Mouse (Mus musculus) skeletal muscle tissue, adult 2 months (tissue): Measurements from ENCODE around the gene Nob1.

ENCODE experiments used
- DNase-seq: peaks from one replicate; pipeline ENCODE4 v3.0.0-alpha.2; 2012; ENCODE audit warnings: low read depth, low spot score

Gene Nob1

DNA sequence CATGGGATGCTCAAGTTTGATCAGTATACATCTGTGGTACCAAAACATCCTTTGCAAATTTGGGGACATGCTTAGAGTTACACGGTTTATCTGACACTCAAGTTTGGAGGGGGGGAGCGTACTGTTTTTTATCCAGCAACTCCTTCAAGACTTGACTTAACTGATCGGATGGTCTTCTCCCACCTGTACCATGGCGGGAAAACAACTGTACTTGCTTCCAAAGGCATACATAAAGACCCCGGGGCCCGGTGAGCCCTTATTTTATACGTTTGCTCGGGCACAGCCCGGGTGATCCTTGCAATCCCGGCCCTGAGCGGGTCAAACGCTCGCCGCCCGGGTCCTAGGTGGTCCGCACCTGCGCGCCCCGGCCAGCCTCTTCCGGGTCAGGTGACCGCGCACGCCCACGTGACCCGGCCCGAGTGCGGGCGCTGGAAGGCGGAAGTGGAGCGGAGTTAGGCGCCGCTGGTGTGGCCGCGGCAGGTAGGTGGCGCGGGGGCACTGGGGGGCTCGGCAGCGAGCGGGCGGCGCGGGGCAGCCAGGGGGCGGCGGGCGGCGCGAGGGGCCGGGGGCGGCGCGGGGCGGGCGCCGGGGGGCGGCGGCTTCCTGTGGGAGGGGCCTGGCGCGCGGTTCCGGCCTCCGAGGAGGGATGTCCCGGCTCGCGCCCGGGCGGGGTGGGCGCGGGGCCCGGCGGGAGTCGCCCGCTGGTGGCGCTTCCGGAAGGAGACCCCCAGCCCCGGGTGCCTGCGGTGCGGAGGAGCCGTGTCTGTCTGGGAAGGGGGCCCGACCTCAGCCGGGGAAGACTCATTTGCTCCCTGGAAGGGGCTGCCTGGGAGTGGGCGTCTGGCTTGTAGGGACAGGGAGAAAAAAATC, 11.3 kb upstream of the Nob1 start, which contains the start of gene Wwp2:
Gene Wwp2 (plus strand): TSS at position 404 of the 870 bp plus-strand sequence.
- no peak for DNase-seq

DNA sequence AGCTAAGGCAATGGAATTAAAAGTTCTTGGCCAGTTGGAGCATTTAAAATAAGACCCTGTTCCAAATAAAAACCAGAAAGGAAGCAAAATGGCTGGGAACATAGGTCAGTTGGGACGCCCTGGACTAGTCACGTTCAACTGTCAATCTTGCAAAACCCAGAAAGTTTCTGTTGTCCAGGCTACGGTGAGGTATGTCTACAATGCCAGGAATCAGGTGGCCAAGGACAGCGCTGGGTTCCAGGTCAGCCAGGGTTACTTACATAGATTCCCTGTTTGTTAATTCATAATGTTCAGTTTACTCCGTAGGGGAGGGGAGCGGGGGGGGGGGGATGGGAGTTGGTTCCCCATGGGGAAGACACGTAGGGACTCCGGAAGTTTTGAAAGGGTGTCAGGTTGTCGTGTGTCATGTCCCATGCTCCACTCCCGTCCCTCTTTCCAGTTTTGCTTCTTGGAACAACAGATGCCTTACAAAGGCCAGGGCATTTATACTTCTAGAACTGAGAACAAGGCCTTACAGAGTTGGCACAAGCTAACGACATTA, 10.6 kb upstream of the Nob1 start:
- no peak for DNase-seq

DNA sequence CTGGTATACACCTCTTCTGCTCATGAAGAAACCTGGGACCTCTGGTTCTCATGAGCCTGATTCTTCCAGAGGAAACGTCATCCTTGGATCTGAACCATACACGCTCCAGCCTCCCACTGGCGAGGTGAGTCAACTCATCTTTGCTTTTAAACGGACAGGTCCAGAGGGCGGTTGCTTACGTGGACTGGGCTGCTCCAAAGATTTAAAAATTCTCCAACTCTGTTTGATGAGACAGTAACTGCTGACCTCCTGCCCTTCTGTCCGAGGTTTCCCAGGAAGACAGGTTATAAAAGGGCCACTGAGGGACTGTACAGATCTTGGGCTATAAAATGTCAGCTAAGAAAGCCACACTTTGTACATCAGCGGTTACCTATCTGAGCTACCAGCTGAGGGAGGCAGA, 6.0 kb upstream of the Nob1 start:
- DNase-seq = no peak

DNA sequence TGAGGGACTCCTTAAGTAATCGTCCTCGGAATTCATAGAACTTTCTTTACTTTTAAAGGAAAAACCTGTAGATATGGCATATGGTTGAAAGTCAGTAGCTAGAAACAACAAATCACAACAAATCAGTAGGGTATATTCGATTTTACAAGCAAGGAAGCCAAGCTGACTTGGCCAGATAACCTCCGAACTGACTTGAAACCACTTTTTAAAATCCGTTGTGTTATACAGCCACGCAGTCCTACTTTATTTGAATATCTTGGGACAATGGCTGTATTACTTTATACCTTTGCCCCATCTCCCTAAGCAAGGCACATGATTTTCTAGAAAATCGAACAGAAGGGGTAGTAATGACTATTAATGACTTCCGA, 363 bp upstream of the Nob1 start:
- DNase-seq = no peak

DNA sequence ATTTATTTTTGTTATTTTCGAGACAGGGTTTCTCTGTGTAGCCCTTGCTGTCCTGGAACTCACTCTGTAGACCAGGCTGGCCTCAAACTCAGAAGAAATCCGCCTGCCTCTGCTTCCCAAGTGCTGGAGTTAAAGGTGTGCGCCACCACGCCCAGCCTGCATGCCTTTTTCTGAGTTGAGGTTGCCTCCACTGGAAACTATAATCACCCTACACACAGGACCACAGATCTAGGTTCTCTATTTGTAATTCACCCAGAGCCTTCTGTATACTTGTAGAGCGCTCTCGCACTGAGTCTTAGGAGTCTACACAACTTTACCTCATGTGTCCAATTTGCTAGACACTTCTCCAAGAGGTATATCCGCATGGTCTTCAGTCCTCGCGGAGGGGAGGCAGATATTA, 675 bp downstream of the Nob1 start:
- DNase-seq = no peak

DNA sequence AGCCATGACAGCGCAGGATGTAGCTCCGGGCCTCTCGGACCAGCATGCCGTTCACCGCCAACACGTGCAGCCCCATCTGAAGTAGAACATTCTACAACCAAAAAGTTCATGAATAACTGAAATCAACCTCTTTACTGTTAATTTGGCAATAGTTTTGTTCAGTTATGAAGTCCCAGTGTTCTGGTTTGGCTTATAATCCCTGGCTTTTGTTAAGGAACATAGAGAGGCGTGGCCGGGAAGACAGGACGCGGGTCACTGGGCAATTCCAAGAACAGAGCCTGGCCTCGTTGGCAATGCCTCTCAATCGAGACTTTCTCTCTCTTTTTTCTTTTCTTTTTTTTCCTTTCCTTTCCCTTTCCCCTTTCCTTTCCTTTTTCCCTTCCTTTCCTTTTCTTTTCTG, 7.8 kb downstream of the Nob1 start:
- no peak for DNase-seq

DNA sequence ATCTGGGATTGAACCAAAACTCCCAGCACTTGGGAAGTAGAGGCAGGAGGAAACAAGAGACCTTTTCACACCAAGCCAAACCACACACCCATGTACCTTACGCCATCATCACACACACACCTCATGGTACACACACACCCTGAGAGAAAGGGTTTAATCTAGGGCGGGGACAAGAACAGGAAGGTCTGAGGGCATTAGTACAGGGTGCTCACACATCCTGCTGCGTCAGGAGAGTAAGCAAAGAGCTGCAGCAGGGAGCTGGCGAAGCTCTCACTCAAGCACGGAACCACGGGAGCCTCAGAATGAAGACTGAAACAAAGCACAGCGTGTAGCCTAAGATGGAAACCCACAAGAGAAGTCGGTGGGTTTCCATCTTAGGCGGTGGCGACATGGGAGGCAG, 11.0 kb downstream of the Nob1 start:
- DNase-seq = no peak

DNA sequence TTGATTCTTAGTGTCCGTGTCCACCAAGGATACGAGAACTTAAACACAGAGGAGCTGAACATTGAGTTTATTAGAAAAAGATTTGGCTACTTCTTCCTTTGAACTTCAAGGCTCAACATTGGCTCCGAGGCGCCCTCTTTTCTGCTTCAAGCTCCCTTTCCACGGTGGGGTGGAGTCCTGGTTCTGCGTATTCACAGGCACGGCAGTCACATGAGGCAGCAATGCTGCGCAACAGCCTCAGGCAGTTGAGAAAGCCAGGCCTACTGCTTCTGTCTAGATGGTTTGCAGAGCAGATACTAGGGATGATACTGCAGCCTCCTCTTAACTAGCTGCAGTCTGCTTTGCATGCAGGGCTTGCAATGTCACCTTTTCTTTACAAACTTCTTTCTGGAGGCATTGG, 12.3 kb downstream of the Nob1 start:
- DNase-seq = no peak

DNA sequence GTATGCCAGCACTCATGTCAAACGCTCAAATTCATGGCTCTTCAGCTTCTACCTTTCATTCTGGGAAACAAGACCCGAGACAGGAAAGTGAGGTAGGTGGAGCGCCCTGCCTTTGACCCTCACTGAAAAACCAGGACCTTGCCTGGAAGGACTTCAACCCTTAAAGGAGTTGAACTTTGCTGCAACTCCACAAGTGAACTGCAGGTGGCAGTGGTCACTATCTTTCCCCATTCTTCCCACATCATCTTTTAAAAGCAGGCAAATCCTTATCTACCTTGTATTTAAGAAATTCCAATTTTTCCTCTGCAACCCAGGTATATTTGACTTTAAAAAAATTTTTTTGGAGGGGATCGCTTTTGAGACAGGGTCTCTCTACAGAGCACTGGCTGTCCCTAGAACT, 13.5 kb downstream of the Nob1 start:
- no peak for DNase-seq

DNA sequence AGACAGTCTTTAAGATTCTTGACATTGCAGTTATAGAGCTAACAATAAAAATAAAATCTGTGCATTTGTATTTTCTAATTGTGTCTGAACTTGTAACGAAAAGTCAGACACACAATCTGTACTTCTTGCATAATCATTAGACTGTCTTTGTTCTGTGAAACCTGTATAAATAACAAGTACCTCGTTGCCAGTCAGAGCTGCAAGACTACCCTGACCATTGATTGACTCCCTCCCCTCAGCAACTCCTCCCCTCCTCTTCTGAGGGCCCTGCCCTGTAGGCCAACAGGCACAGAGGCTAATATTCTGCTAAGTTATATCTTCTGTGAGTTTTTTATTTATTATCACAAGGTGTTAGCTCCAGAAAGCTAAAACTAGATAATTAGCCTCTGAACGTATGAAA, 18.9 kb downstream of the Nob1 start:
- no peak for DNase-seq

DNA sequence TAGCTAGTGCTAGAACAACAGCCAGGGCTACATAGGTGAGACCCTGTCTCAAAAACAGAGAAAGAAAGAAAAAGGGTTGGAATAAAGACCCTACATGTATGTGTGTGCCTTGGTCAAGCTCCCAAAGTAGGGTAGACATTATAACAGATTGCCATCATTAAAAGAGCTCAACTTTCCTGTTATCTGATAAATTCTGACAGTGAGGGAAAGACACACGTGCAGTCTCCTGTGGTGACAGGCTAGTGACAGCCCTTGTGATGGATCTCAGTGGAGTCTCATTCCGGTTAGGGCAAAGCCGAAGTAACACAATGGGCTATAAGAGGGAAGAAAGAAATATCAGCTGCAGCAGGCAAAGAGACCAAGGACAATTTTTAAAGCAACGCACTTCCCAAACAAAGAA, 20.8 kb downstream of the Nob1 start:
- no peak for DNase-seq

DNA sequence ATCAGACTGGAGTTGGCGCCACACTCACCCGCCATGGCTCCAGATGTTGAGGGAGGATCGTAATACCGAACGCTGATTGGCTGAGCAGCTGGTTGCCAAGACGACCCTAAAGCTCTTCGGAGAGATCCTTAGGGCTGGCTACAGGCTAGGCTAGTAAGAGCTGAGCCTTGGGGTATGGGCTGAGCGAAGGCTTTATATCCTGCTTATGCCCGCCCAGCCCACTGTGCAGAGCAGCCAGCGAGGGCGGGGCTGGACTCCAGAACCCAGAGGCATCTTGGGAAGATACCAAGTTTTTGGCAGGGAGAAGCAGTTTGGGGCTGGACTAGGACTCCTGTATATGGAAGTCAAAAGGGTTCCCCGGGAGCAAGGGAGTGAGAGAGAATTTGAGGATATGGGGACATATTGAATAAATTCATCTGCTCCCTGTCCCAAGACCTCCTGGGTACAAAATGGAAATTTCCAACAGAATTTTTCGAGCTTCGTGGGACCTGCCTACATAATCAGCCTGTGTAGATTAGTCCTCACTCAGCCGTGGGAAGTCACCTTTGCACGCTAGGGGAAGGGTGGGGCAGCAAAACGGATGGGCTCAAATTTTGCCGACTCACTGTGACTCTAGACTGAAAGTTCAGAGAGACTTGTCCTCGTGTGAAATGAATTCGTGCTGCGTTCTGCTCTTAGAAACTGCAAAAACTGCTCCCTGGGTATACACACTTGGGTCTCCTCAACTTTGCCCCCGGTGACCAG, 21.6 kb downstream of the Nob1 start, which contains the start of gene Nqo1:
Gene Nqo1 (minus strand): TSS at position 169 of the 744 bp plus-strand sequence.
- peak; percentile 84 for DNase-seq

DNA sequence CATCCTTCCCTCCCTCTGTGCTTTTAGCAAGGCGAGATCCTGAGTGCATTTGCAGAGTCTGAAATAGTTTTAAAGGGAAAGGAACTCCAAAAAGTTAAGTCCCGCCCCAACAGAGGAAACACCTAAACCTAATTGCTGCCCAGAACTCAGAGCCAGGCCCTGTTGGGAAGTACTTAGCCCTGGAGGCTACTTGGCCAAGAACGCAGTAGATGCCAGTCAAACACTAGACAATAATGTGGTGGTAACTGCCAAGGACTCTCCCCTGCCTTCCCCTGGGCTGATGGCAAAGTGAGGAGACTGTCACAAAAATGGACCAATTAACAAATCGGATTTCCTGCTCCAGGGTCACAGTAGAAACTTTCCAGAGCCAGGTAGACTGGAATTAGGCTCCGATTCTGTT, 23.0 kb downstream of the Nob1 start:
- no peak for DNase-seq

DNA sequence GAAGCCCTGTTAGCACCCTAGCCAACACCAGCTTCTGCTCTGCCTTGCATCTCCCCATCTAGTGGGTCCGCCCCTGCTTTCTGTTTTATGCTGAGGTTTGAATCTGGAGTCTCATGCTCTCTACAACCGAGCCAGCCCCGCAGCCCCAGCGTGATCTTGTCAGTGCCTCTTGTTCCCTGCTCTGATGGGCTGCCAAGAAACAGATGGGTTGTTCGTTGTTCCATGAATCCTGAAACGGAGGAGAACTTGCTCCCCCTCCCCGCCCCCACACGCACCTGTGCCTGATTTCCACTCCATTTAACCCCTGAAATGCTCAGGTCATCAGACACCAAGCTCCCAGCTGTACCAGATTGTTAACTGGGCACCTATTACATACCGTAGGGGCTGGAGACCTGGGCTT, 25.4 kb downstream of the Nob1 start:
- no peak for DNase-seq

DNA sequence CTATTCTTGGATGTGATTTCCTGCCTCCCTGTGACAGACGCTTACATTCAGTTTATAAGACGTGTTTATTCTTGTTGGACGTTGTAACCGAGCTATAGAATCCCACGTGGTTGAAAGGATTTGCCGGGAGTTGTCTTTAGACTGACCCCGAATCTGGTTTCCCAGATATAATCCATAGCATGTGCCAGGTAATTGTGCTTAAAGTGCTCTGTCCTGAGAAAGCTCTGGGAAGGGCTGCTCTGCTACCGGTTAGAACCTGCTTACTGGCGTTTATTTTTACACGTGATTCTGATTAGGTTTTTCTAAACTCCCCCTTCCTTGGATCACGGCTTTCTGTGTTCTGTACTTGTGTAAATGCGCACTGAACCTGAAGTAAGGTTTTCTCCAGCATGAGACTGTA, 27.2 kb downstream of the Nob1 start:
- no peak for DNase-seq

DNA sequence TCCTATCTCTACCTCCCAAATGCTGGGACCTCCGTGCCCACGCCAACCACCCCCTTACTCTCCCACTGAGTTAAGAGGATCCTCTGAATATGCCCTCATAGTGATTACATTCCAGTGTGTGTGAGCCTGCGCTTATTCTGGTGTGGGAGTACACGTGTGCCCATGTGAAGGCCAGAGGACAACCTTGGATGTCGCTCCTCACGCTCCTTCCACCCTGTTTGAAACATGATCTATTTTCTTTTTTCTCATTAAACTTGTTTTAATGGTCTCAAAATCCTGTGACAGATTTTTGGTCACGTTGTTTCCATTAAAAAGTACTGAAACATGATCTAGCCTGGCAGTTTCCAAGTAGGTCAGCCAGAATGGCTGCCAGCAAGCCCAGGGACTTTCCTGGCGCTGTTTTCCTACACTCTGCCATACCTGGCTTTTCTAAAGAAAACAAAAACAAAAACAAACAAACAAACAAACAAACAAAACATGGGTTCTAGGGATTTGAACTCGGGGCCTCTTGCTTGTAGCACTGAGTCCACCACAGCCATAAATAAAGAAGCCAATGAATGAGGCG, 28.7 kb downstream of the Nob1 start:
- DNase-seq = no peak

DNA sequence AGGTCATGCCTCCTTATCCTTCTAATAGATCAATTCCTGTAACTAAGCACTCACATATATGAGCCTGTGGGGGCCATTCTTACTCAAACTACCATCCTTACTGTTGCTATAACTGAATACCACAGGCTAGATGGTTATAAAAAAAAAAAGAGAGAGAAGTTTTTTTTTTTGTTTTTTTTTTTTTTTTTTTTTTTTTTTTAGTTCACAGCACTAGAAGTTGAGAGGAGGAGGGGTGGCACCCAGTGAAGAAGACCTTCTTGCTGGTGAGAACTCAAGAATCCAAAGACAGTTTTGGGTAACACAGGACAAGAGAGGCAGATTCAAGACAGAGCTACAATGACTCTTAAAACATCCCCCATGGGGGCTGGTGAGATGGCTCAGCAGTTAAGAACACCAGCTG, 29.5 kb downstream of the Nob1 start:
- no peak for DNase-seq

DNA sequence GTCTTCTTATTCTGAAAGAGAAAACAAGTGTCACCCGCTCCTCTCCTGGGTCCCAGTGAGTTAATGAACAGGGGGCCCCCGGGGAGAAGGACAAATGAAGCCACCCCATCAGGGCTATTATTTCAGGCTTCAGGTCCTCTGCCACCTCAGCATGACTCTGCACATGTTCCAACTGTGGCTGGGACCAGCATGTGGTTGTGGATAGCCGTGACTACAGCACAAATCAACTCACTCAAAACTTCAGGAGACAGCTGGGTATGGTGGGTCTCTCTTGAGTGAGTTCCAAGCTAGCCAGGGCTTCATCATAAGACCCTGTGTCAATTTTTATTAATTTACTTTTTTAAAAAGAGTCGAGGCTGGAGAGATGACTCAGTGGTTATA, 33.7 kb downstream of the Nob1 start:
- DNase-seq = no peak

DNA sequence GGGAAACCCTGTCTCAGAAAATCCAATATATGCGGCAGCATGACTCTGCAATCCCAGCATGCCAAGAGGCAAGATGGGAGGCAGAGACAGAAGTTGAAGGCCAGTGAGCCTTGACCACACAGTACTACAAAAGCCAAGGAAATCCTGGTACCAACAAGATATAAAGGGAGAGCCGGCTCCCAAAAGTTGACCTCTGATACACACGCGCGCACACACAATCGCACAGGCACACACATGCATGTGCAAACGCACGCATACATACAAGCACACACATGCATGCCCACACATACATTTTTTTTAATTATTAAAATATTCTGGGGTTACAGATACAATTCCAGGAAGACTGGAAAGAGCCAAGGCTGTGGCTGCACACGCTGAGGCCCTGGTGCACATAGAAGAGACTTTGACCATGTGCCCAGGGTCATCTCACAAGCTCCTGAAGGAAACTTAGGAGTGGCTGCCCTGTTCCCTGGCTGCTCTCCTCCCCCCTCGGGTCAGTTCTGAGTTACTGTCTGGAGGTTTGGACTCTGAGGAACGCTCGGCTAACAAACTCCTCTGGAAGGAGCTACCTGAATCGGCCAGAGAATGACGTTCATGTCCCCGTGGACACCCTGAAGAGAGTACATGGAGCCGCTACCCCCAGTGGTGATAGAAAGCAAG, 34.2 kb downstream of the Nob1 start:
- DNase-seq = no peak

DNA sequence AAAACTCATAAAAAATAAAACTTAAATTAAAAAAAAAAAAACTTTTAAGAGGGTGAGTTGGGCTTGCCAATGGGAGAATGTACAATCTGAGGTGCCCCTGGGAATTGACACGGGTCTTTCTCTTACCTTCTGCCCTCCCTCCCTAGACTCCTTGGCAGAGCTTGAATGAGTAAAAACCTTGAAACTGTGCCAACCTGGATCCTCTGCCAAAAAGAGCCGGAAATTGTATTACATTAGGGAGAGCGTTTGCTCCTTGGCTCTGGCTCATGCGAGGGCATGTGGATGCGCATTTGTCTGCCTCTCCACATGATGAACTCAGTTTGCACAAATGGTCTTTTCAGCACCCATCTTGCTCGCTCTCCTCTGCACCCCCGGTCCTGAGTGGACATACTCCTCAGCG, 35.3 kb downstream of the Nob1 start:
- no peak for DNase-seq

DNA sequence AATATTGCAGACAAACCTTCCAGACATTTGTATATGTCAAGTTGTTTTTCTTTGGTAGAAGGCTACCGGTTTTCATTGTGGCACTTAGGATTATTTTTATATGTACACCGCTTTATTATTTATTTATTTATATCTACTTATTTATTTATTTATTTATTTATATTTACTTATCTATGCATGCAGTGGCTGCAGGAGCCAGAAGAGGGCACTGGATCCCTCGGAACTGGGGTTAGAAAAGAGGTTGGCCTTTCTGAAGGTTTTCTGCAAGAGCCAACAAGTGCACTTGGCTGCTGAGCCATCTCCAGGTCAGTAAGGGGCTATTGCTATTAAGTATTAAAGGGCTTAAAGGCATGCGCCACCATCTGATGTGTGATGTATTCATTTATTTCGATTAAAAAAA, 37.0 kb downstream of the Nob1 start:
- no peak for DNase-seq

DNA sequence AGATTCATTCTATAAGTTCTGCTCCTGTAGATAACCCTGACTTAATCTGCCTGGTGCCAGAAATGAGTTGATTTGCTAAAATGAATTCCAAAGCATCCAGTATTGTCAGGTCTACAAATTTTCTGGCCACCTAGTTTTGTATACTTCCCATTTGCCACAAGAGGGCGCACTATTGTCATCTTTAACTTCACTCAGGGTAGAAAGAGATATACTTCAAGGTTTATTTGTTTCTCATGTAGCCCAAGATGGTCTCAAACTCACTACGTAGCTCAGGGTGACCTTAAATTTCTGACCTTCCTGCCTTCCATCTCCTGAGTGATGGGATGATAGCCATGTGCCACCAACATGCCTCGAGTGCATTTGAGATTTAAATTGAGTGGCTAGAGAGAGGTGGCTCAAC, 38.2 kb downstream of the Nob1 start:
- DNase-seq = peak; percentile 48
